Mouse (Mus musculus): Measurements from ENCODE around the gene Gm3173. TPM values are rescaled to one million over a fixed set of nuclear protein-coding genes. Genes with fewer than 3 reads are reported as not detected.
"Not testable (repeated sequence)": the region's sequence is repeated elsewhere in the genome, so short reads cannot be mapped to it uniquely, and the experiment has no call there.

Gm3173 gene
- polyA plus RNA-seq, 1 experiment from 2014 or later = not detected

DNA sequence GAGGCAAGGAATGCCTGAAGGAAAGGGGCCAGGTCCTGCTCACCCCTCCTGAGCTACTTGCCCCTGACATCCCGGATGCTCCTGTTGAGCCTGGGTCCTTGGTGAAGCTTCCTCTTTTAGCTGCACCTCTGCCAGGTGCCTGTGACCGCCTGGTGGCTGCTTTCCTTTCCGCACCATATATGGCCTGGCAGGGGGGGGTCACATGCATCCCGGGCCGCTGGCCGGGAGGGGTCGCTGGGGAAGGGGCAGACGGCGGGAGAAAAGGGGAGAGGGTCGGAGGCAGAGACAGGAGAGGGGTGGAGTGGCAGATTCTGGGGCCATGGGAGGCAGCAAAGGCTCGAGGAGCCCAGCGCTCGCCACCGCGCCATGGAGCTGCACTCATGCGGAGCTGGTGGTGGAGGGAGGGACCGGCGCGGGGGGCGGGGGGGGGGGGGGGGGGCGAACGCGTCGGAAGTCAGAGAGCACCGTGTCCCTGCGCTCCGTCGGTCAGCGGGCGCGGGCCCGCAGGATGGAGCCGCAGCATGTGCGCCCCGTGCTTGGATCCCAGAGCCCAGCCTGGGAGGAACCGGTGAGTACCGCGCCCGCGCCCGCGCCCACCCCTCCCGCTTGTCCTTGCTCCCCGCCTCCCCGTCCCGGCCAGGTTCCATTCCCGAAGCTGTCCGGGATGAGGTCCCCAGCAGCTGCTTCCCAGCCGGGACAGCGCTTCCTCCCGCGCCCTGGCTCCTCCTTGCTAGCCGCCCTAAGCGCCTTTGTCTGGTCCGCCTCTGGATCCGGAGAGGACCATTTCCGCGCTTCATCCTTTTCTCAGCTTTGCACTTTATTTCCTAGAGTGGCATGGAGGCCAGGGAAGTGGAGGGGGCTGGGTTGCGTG, 15.6 kb upstream of the Gm3173 start, which contains the start of gene Gm3164:
Gene Gm3164 (plus strand): TSS at position 484 of the 871 bp plus-strand sequence.
- H3K36me3 ChIP-seq (ENCODE audit: control insufficient read depth, insufficient read depth, low read length); H3K27ac ChIP-seq (ENCODE audit: low read depth, low read length); H3K9ac ChIP-seq (ENCODE audit: low read length); H3K4me1 ChIP-seq (ENCODE audit: control insufficient read depth, insufficient read depth, low read length); ATAC-seq (ENCODE audit: insufficient read depth, low FRiP score, low TSS enrichment); H3K9me3 ChIP-seq (ENCODE audit: control insufficient read depth, low read length); H3K27me3 ChIP-seq (ENCODE audit: control insufficient read depth, insufficient read depth, low read length): not testable (repeated sequence)
- peak within 1 kb of the TSS; percentile 34 for H3K4me3 ChIP-seq (ENCODE audit: low read depth, low read length)
- DNase-seq (ENCODE audit: low spot score) = peak; percentile 21
- WGBS = 3% methylated on average over 25 of the region's 59 CpGs
- H3K4me2 ChIP-seq (ENCODE audit: low read depth) = peak within 1 kb of the TSS; percentile 51

DNA sequence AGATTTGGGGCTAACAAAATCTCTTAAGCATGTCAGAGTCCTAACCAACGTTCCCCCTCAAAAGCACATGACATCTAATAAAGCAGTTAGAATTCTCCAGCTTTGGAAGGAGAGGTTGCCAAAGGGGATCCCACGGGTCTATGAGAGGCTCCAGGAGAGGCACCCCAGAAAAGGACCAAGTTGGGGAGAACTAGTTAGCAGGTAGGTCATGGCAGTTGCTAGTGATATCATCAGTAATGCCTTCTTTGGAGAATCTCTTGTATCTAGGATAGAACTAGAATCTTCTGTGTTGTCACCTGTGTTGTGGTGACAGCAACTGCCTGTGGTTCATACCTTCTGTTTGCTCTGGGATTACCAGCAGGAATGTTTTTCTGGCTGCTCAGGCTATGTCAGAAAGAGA, 50.7 kb downstream of the Gm3173 start, which contains the start of gene Gm3182:
Gene Gm3182 (plus strand): TSS at position 301 of the 400 bp plus-strand sequence.
- not testable (repeated sequence) for H3K27ac ChIP-seq (ENCODE audit: low read depth, low read length); H3K4me2 ChIP-seq (ENCODE audit: low read depth); H3K9me3 ChIP-seq (ENCODE audit: control insufficient read depth, low read length); DNase-seq (ENCODE audit: low spot score); H3K4me1 ChIP-seq (ENCODE audit: control insufficient read depth, insufficient read depth, low read length); H3K4me3 ChIP-seq (ENCODE audit: low read depth, low read length); H3K9ac ChIP-seq (ENCODE audit: low read length); H3K27me3 ChIP-seq (ENCODE audit: control insufficient read depth, insufficient read depth, low read length); ATAC-seq (ENCODE audit: insufficient read depth, low FRiP score, low TSS enrichment); H3K36me3 ChIP-seq (ENCODE audit: control insufficient read depth, insufficient read depth, low read length)
- WGBS = 100% methylated on average over 1 of the region's 2 CpGs

DNA sequence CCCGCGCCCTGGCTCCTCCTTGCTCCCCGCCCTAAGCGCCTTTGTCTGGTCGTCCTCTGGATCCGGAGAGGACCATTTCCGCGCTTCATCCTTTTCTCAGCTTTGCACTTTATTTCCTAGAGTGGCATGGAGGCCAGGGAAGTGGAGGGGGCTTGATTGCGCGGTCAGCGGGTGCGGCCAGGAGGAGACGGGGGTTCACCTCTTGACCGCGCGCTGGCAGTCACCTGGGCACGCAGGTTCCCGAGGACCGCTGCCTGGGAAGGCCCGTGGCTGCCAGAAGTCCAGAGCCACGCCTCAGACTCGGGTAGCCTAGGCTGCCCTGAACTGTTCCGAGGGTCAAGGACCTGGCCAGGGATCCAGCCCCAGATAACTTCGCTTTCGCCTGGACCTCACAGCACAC, 68.6 kb downstream of the Gm3173 start:
- not testable (repeated sequence) for H3K9me3 ChIP-seq (ENCODE audit: control insufficient read depth, low read length); H3K4me1 ChIP-seq (ENCODE audit: control insufficient read depth, insufficient read depth, low read length); H3K27ac ChIP-seq (ENCODE audit: low read depth, low read length); H3K36me3 ChIP-seq (ENCODE audit: control insufficient read depth, insufficient read depth, low read length); H3K27me3 ChIP-seq (ENCODE audit: control insufficient read depth, insufficient read depth, low read length); ATAC-seq (ENCODE audit: insufficient read depth, low FRiP score, low TSS enrichment); H3K9ac ChIP-seq (ENCODE audit: low read length)
- DNase-seq (ENCODE audit: low spot score) = peak; percentile 5
- H3K4me3 ChIP-seq (ENCODE audit: low read depth, low read length) = peak overlapping the region; percentile 23; the same call in 1 of the 2 replicates
- 2% methylated on average over 13 of the region's 25 CpGs for WGBS
- peak overlapping the region; percentile 37 for H3K4me2 ChIP-seq (ENCODE audit: low read depth)

DNA sequence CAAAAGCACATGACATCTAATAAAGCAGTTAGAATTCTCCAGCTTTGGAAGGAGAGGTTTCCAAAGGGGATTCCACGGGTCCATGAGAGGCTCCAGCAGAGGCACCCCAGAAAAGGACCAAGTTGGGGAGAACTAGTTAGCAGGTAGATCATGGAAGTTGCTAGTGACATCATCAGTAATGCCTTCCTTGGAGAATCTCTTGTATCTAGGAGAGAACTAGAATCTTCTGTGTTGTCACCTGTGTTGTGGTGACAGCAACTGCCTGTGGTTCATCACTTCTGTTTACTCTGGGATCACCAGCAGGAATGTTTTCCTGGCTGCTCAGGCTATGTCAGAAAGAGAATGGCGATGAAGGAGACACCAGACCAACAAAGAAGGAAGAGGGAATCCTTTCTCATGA, 124.3 kb downstream of the Gm3173 start, which contains the start of gene Gm3047:
Gene Gm3047 (plus strand): TSS at position 301 of the 400 bp plus-strand sequence.
- not testable (repeated sequence) for H3K4me3 ChIP-seq (ENCODE audit: low read depth, low read length); H3K27ac ChIP-seq (ENCODE audit: low read depth, low read length); H3K9ac ChIP-seq (ENCODE audit: low read length); H3K9me3 ChIP-seq (ENCODE audit: control insufficient read depth, low read length); H3K36me3 ChIP-seq (ENCODE audit: control insufficient read depth, insufficient read depth, low read length); ATAC-seq (ENCODE audit: insufficient read depth, low FRiP score, low TSS enrichment); H3K4me2 ChIP-seq (ENCODE audit: low read depth); DNase-seq (ENCODE audit: low spot score); H3K27me3 ChIP-seq (ENCODE audit: control insufficient read depth, insufficient read depth, low read length); H3K4me1 ChIP-seq (ENCODE audit: control insufficient read depth, insufficient read depth, low read length)
- no CpG with 5 or more reads among the region's 2 CpGs for WGBS

Other genes starting within 250 kb of the Gm3173 start
- gene Gm2974, start 248.4 kb upstream of the Gm3173 start, polyA plus RNA-seq (2014; fragmentation: Nextera tagmentation; extraction: Ambion mirVana) = 0.49 and 0.97 TPM in 2 replicates
- gene Gm3138, start 181.4 kb upstream of the Gm3173 start, polyA plus RNA-seq (2014; fragmentation: Nextera tagmentation; extraction: Ambion mirVana) = not detected in 2 replicates
- gene Gm3149, start 113.7 kb upstream of the Gm3173 start, polyA plus RNA-seq (2014; fragmentation: Nextera tagmentation; extraction: Ambion mirVana) = not detected in 2 replicates
- 0.46 and 1.0 TPM in 2 replicates for gene 2610042L04Rik, start 96.2 kb upstream of the Gm3173 start, polyA plus RNA-seq (2014; fragmentation: Nextera tagmentation; extraction: Ambion mirVana)
- gene Gm3159, start 33.5 kb upstream of the Gm3173 start, polyA plus RNA-seq (2014; fragmentation: Nextera tagmentation; extraction: Ambion mirVana) = not detected in 2 replicates
- 0.74 and 1.3 TPM in 2 replicates for gene Gm3164, start 15.5 kb upstream of the Gm3173 start, polyA plus RNA-seq (2014; fragmentation: Nextera tagmentation; extraction: Ambion mirVana)
- gene Gm3182, start 50.8 kb downstream of the Gm3173 start, polyA plus RNA-seq (2014; fragmentation: Nextera tagmentation; extraction: Ambion mirVana) = not detected in 2 replicates
- gene Gm3047, start 124.4 kb downstream of the Gm3173 start, polyA plus RNA-seq (2014; fragmentation: Nextera tagmentation; extraction: Ambion mirVana) = not detected in 2 replicates
- gene Gm8159, start 201.4 kb downstream of the Gm3173 start, polyA plus RNA-seq (2014; fragmentation: Nextera tagmentation; extraction: Ambion mirVana) = not detected in 2 replicates
- gene Gm3239, start 233.2 kb downstream of the Gm3173 start, polyA plus RNA-seq (2014; fragmentation: Nextera tagmentation; extraction: Ambion mirVana) = 0.41 TPM in 1 of 2 replicates, not detected in the other

Measured in neural tube, embryonic 11.5 days (tissue).